Mouse (Mus musculus) neural tube, embryonic 11.5 days (tissue): ENCODE measurements around the gene Zfp14. TPM values are rescaled to one million over a fixed set of nuclear protein-coding genes. Genes with fewer than 3 reads are reported as not detected.

ENCODE experiments used
- ATAC-seq: fragments of 200-750 bp; cut with Nextera tagmentation; 2 replicates; pipeline ENCODE4 v1.8.0; 2017; ENCODE audit warnings: moderate number of reproducible peaks, mild to moderate bottlenecking, moderate TSS enrichment, moderate library complexity; ENCODE audit not compliant: insufficient read depth, low FRiP score, low TSS enrichment
- DNase-seq: peaks from one replicate; pipeline ENCODE4 v3.0.0-alpha.2; 2015; ENCODE audit warnings: low spot score
- H3K27ac ChIP-seq: fragments of 300-500 bp; sonication (generic); 2 replicates; pipeline ENCODE4 v1.5.1; 2014; ENCODE audit warnings: low read depth, mild to moderate bottlenecking, low read length
- H3K27me3 ChIP-seq: fragments of 300-500 bp; sonication (generic); 2 replicates; pipeline ENCODE4 v1.6.1; 2014; ENCODE audit warnings: mild to moderate bottlenecking, low read length, mixed read lengths; ENCODE audit not compliant: control insufficient read depth, insufficient read depth
- H3K36me3 ChIP-seq: fragments of 300-500 bp; sonication (generic); 2 replicates; pipeline ENCODE4 v1.6.1; 2014; ENCODE audit warnings: mild to moderate bottlenecking, low read length, moderate library complexity, mixed read lengths; ENCODE audit not compliant: control insufficient read depth, insufficient read depth
- H3K4me1 ChIP-seq: fragments of 300-500 bp; sonication (generic); 2 replicates; pipeline ENCODE4 v1.6.1; 2014; ENCODE audit warnings: low read length, mixed read lengths; ENCODE audit not compliant: control insufficient read depth, insufficient read depth
- H3K4me2 ChIP-seq: fragments of 300-500 bp; sonication (generic); 2 replicates; pipeline ENCODE4 v1.6.1; 2014; ENCODE audit warnings: low read depth, mild to moderate bottlenecking, moderate library complexity
- H3K4me3 ChIP-seq: fragments of 300-500 bp; sonication (generic); 2 replicates; pipeline ENCODE4 v1.5.1; 2014; ENCODE audit warnings: low read depth, low read length
- H3K9ac ChIP-seq: fragments of 300-500 bp; sonication (generic); 2 replicates; pipeline ENCODE4 v1.6.1; 2014; ENCODE audit warnings: mild to moderate bottlenecking, low read length
- H3K9me3 ChIP-seq: fragments of 300-500 bp; sonication (generic); 2 replicates; pipeline ENCODE4 v1.6.1; 2016; ENCODE audit warnings: low read length; ENCODE audit not compliant: control insufficient read depth
- WGBS: fragments of 180-500 bp; shearing (Covaris S2); extraction: QIAGEN DNeasy Blood & Tissue Kit; methylation state at CpG from one replicate; pipeline ENCODE4 v1.1.7; 2014; 5-methylcytosine and 5-hydroxymethylcytosine counted together
- polyA plus RNA-seq: library from polyadenylated mRNA; unstranded; fragments of >200 nt; fragmentation: Nextera tagmentation; extraction: Ambion mirVana; gene quantifications from 2 replicates; pipeline ENCODE4 v1.2.1, GENCODE M21; 2014

The Zfp14 gene
- 5.3 and 5.7 TPM in 2 replicates for polyA plus RNA-seq

- H3K36me3 ChIP-seq: no peaks in the 10 kb centered on the region
- peak within 1 kb of the TSS; percentile 66 for H3K4me3 ChIP-seq
- no peaks in the 10 kb centered on the region for H3K9me3 ChIP-seq
- H3K27ac ChIP-seq: peak within 1 kb of the TSS; percentile 81
- under 1% methylated on average over 40 of the region's 40 CpGs for WGBS
- H3K4me1 ChIP-seq: no peaks in the 10 kb centered on the region
- peak; percentile 91 for DNase-seq
- peak within 1 kb of the TSS; percentile 81 for H3K4me2 ChIP-seq
- H3K9ac ChIP-seq: peak within 1 kb of the TSS; percentile 70
- no peaks in the 10 kb centered on the region for H3K27me3 ChIP-seq
- ATAC-seq: peak; percentile 99
These were observed at the start of gene Zfp14 for GRCm38 (mm10) chr7:30050882-30051548. TSS of gene Zfp14 (minus strand) at chr7:30051380.

GRCm38 (mm10) chr7:30099297-30099696 lies 48.1 kb upstream of the Zfp14 start:
- H3K36me3 ChIP-seq: peaks cover 34% of the 10 kb centered on the region

GRCm38 (mm10) chr7:30095551-30096125 lies 44.5 kb upstream of the Zfp14 start:
- no peak overlapping the region; the same call in 1 of the 2 replicates for H3K27ac ChIP-seq
- DNase-seq: no peak

More at GRCm38 (mm10) chr7:30099297-30099696, 48.1 kb upstream of the Zfp14 start:
- Histone ChIP-seq H3K27ac (no peak overlapping the region), H3K27me3 (no peaks in the 10 kb centered on the region), H3K9me3 (peaks cover 12% of the 10 kb centered on the region), H3K4me3 (no peak overlapping the region), H3K4me2 (no peak overlapping the region), H3K9ac (no peak overlapping the region), H3K4me1 (no peaks in the 10 kb centered on the region)
- DNase-seq (no peak), ATAC-seq (no peak)
- WGBS: 96% methylated on average over 13 of the region's 13 CpGs

GRCm38 (mm10) chr7:30094646-30095429 lies 43.7 kb upstream of the Zfp14 start, which contains the start of gene Zfp260:
TSS of gene Zfp260 (plus strand) at chr7:30094777.
- no peaks in the 10 kb centered on the region for H3K9me3 ChIP-seq

More at GRCm38 (mm10) chr7:30095551-30096125, 44.5 kb upstream of the Zfp14 start:
- Histone ChIP-seq H3K4me2 (peak overlapping the region; percentile 74), H3K9ac (peak overlapping the region; percentile 95), H3K9me3 (no peaks in the 10 kb centered on the region), H3K4me1 (no peaks in the 10 kb centered on the region), H3K27me3 (no peaks in the 10 kb centered on the region), H3K4me3 (peak overlapping the region; percentile 68), H3K36me3 (peaks cover 11% of the 10 kb centered on the region)
- no peak for ATAC-seq
- 13% methylated on average over 5 of the region's 5 CpGs for WGBS

GRCm38 (mm10) chr7:30093918-30094415 lies 42.8 kb upstream of the Zfp14 start:
- Histone ChIP-seq H3K27ac (no peak overlapping the region), H3K4me2 (peak overlapping the region; percentile 74), H3K27me3 (no peaks in the 10 kb centered on the region), H3K4me1 (peaks cover 4% of the 10 kb centered on the region), H3K4me3 (peak overlapping the region; percentile 68), H3K9me3 (no peaks in the 10 kb centered on the region), H3K36me3 (peaks cover 3% of the 10 kb centered on the region; the same call in 1 of the 2 replicates), H3K9ac (no peak overlapping the region)
- DNase-seq (no peak), ATAC-seq (no peak)
- WGBS: 76% methylated on average over 6 of the region's 6 CpGs

More at GRCm38 (mm10) chr7:30094646-30095429, 43.7 kb upstream of the Zfp14 start, which contains the start of gene Zfp260:
- Histone ChIP-seq H3K36me3 (peaks cover 4% of the 10 kb centered on the region; the same call in 1 of the 2 replicates), H3K27ac (peak within 1 kb of the TSS; percentile 94), H3K9ac (peak within 1 kb of the TSS; percentile 95), H3K4me3 (peak within 1 kb of the TSS; percentile 68), H3K4me1 (no peaks in the 10 kb centered on the region), H3K27me3 (no peaks in the 10 kb centered on the region), H3K4me2 (peak within 1 kb of the TSS; percentile 74)
- DNase-seq: peak; percentile 94
- peak; percentile 75 for ATAC-seq
- under 1% methylated on average over 26 of the region's 26 CpGs for WGBS

GRCm38 (mm10) chr7:30092666-30093065 lies 41.5 kb upstream of the Zfp14 start:
- no peaks in the 10 kb centered on the region for H3K27me3 ChIP-seq
- no peak overlapping the region for H3K4me2 ChIP-seq
- DNase-seq: no peak
- 87% methylated on average over 9 of the region's 9 CpGs for WGBS
- H3K4me3 ChIP-seq: no peak overlapping the region
- no peak overlapping the region for H3K27ac ChIP-seq
- H3K9me3 ChIP-seq: no peaks in the 10 kb centered on the region
- peaks cover 7% of the 10 kb centered on the region for H3K4me1 ChIP-seq
- ATAC-seq: no peak
- H3K9ac ChIP-seq: no peak overlapping the region
- H3K36me3 ChIP-seq: no peaks in the 10 kb centered on the region

GRCm38 (mm10) chr7:30090970-30091585 lies 39.9 kb upstream of the Zfp14 start:
- Histone ChIP-seq H3K4me1 (peaks cover 7% of the 10 kb centered on the region), H3K36me3 (peaks cover 4% of the 10 kb centered on the region), H3K27ac (no peak overlapping the region), H3K4me3 (peak overlapping the region; percentile 66), H3K4me2 (peak overlapping the region; percentile 49), H3K27me3 (no peaks in the 10 kb centered on the region), H3K9ac (peak overlapping the region; percentile 80), H3K9me3 (no peaks in the 10 kb centered on the region)
- 13% methylated on average over 9 of the region's 9 CpGs for WGBS
- ATAC-seq (0 out of 2 replicates have a peak, but pooled peaks have one; percentile 0), DNase-seq (no peak)
